Mouse (Mus musculus) liver, embryonic 14.5 days (tissue): ENCODE data around the gene Bmf.

Experiments
- CTCF ChIP-seq: IDR thresholded peaks from 2 replicates; pipeline ENCODE4 v1.5.1; 2016; ENCODE audit warnings: antibody characterized with exemption, low read depth, control low read depth
- EP300 ChIP-seq: IDR thresholded peaks from 2 replicates; pipeline ENCODE4 v1.6.1; 2016; ENCODE audit warnings: antibody characterized with exemption, low read depth

GRCm38 (mm10) chr2:118567179-118567578 lies 17.7 kb upstream of the Bmf start:
- no peak for TF ChIP-seq CTCF
- TF ChIP-seq EP300, result no peak
